Mouse (Mus musculus): Measurements from ENCODE around the gene Lrrc28. TPM values are rescaled to one million over a fixed set of nuclear protein-coding genes. Genes with fewer than 3 reads are reported as not detected.

Lrrc28 gene
- total and polyA plus RNA-seq, 2 experiments from 2014 or later: 22.6 to 48.5 TPM

- TF ChIP-seq CTCF (IDR thresholded peaks at IDR 0.05; ENCODE audit: low read depth): no peak
- Histone ChIP-seq H3K4me2 (ENCODE audit: low read depth, low read length) (no peak overlapping the region), H3K27ac (no peak overlapping the region), H3K36me3 (ENCODE audit: insufficient read depth, low read length) (no peaks in the 10 kb centered on the region), H3K27me3 (ENCODE audit: insufficient read depth, low read length) (no peaks in the 10 kb centered on the region), H3K9ac (replicated peaks; ENCODE audit: low read length) (no peak overlapping the region), H3K9me3 (ENCODE audit: low read length) (no peaks in the 10 kb centered on the region), H3K4me3 (ENCODE audit: low read length) (no peak overlapping the region), H3K4me1 (ENCODE audit: insufficient read depth, low read length) (peaks cover 6% of the 10 kb centered on the region)
- DNase-seq (ENCODE audit: low spot score): no peak
- 76% methylated on average over 6 of the region's 6 CpGs for WGBS
- ATAC-seq: no peak
These were observed 96.4 kb downstream of the Lrrc28 start for GRCm38 (mm10) chr7:67548599-67549041.

- H3K27ac ChIP-seq: no peak overlapping the region
- 91% methylated on average over 5 of the region's 5 CpGs for WGBS
- H3K4me3 ChIP-seq (ENCODE audit: low read length): no peak overlapping the region
- TF ChIP-seq CTCF (IDR thresholded peaks at IDR 0.05; ENCODE audit: low read depth): no peak
- H3K9ac ChIP-seq (replicated peaks; ENCODE audit: low read length): no peak overlapping the region
- no peaks in the 10 kb centered on the region for H3K36me3 ChIP-seq (ENCODE audit: insufficient read depth, low read length)
- H3K9me3 ChIP-seq (ENCODE audit: low read length): no peaks in the 10 kb centered on the region
- no peaks in the 10 kb centered on the region for H3K27me3 ChIP-seq (ENCODE audit: insufficient read depth, low read length)
- ATAC-seq: no peak
- no peak for DNase-seq (ENCODE audit: low spot score)
- H3K4me1 ChIP-seq (ENCODE audit: insufficient read depth, low read length): peaks cover 6% of the 10 kb centered on the region
- no peak overlapping the region for H3K4me2 ChIP-seq (ENCODE audit: low read depth, low read length)
These were observed 98.8 kb downstream of the Lrrc28 start for GRCm38 (mm10) chr7:67546282-67546681.

GRCm38 (mm10) chr7:67544586-67544985, 100.5 kb downstream of the Lrrc28 start:
- no peak for ATAC-seq
- no peaks in the 10 kb centered on the region for H3K9me3 ChIP-seq (ENCODE audit: low read length)

GRCm38 (mm10) chr7:67543641-67544040, 101.4 kb downstream of the Lrrc28 start:
- H3K4me2 ChIP-seq (ENCODE audit: low read depth, low read length): no peak overlapping the region
- no peak for TF ChIP-seq CTCF (IDR thresholded peaks at IDR 0.05; ENCODE audit: low read depth)
- peaks cover 1% of the 10 kb centered on the region; the same call in 1 of the 2 replicates for H3K4me1 ChIP-seq (ENCODE audit: insufficient read depth, low read length)
- H3K4me3 ChIP-seq (ENCODE audit: low read length): no peak overlapping the region
- no peak for ATAC-seq
- H3K27ac ChIP-seq: no peak overlapping the region
- DNase-seq (ENCODE audit: low spot score): no peak
- 69% methylated on average over 6 of the region's 6 CpGs for WGBS
- no peaks in the 10 kb centered on the region for H3K27me3 ChIP-seq (ENCODE audit: insufficient read depth, low read length)
- H3K36me3 ChIP-seq (ENCODE audit: insufficient read depth, low read length): no peaks in the 10 kb centered on the region
- H3K9me3 ChIP-seq (ENCODE audit: low read length): no peaks in the 10 kb centered on the region
- H3K9ac ChIP-seq (replicated peaks; ENCODE audit: low read length): no peak overlapping the region

More at GRCm38 (mm10) chr7:67544586-67544985, 100.5 kb downstream of the Lrrc28 start:
- H3K4me2 ChIP-seq (ENCODE audit: low read depth, low read length): no peak overlapping the region
- no peak for TF ChIP-seq CTCF (IDR thresholded peaks at IDR 0.05; ENCODE audit: low read depth)
- H3K4me1 ChIP-seq (ENCODE audit: insufficient read depth, low read length): peaks cover 6% of the 10 kb centered on the region
- no peaks in the 10 kb centered on the region for H3K27me3 ChIP-seq (ENCODE audit: insufficient read depth, low read length)
- no peak overlapping the region for H3K27ac ChIP-seq
- H3K36me3 ChIP-seq (ENCODE audit: insufficient read depth, low read length): no peaks in the 10 kb centered on the region
- no peak for DNase-seq (ENCODE audit: low spot score)
- H3K4me3 ChIP-seq (ENCODE audit: low read length): no peak overlapping the region
- no peak overlapping the region for H3K9ac ChIP-seq (replicated peaks; ENCODE audit: low read length)

- DNase-seq (ENCODE audit: low spot score): no peak
- H3K4me3 ChIP-seq (ENCODE audit: low read length): no peak overlapping the region
- TF ChIP-seq CTCF (IDR thresholded peaks at IDR 0.05; ENCODE audit: low read depth): no peak
- no peak overlapping the region for H3K27ac ChIP-seq
- ATAC-seq: no peak
- WGBS: 87% methylated on average over 11 of the region's 11 CpGs
- H3K27me3 ChIP-seq (ENCODE audit: insufficient read depth, low read length): no peaks in the 10 kb centered on the region
- H3K9me3 ChIP-seq (ENCODE audit: low read length): no peaks in the 10 kb centered on the region
- no peaks in the 10 kb centered on the region; the same call in 1 of the 2 replicates for H3K4me1 ChIP-seq (ENCODE audit: insufficient read depth, low read length)
- H3K4me2 ChIP-seq (ENCODE audit: low read depth, low read length): no peak overlapping the region
- H3K36me3 ChIP-seq (ENCODE audit: insufficient read depth, low read length): no peaks in the 10 kb centered on the region
- H3K9ac ChIP-seq (replicated peaks; ENCODE audit: low read length): no peak overlapping the region
These were observed 108.3 kb downstream of the Lrrc28 start for GRCm38 (mm10) chr7:67536588-67537372.

GRCm38 (mm10) chr7:67535941-67536340, 109.1 kb downstream of the Lrrc28 start:
- no peak overlapping the region for H3K27ac ChIP-seq
- H3K4me1 ChIP-seq (ENCODE audit: insufficient read depth, low read length): no peaks in the 10 kb centered on the region; the same call in 1 of the 2 replicates
- no peaks in the 10 kb centered on the region for H3K27me3 ChIP-seq (ENCODE audit: insufficient read depth, low read length)
- no peak for TF ChIP-seq CTCF (IDR thresholded peaks at IDR 0.05; ENCODE audit: low read depth)
- DNase-seq (ENCODE audit: low spot score) (no peak), ATAC-seq (no peak)
- no peak overlapping the region for H3K4me3 ChIP-seq (ENCODE audit: low read length)
- 78% methylated on average over 4 of the region's 4 CpGs for WGBS
- no peaks in the 10 kb centered on the region for H3K36me3 ChIP-seq (ENCODE audit: insufficient read depth, low read length)
- no peak overlapping the region for H3K4me2 ChIP-seq (ENCODE audit: low read depth, low read length)
- no peak overlapping the region for H3K9ac ChIP-seq (replicated peaks; ENCODE audit: low read length)
- no peaks in the 10 kb centered on the region for H3K9me3 ChIP-seq (ENCODE audit: low read length)

- no peak for DNase-seq (ENCODE audit: low spot score)
- Histone ChIP-seq H3K4me3 (ENCODE audit: low read length) (no peak overlapping the region), H3K4me2 (ENCODE audit: low read depth, low read length) (no peak overlapping the region), H3K9ac (replicated peaks; ENCODE audit: low read length) (no peak overlapping the region), H3K4me1 (ENCODE audit: insufficient read depth, low read length) (no peaks in the 10 kb centered on the region; the same call in none of the 2 replicates), H3K36me3 (ENCODE audit: insufficient read depth, low read length) (no peaks in the 10 kb centered on the region), H3K27ac (no peak overlapping the region), H3K27me3 (ENCODE audit: insufficient read depth, low read length) (no peaks in the 10 kb centered on the region), H3K9me3 (ENCODE audit: low read length) (no peaks in the 10 kb centered on the region)
- no peak for ATAC-seq
- TF ChIP-seq CTCF (IDR thresholded peaks at IDR 0.05; ENCODE audit: low read depth): no peak
- 48% methylated on average over 2 of the region's 2 CpGs for WGBS
These were observed 114.1 kb downstream of the Lrrc28 start for GRCm38 (mm10) chr7:67530981-67531380.

All from hindbrain, postnatal 0 days (tissue).